Mouse (Mus musculus): Measurements from ENCODE around the gene Iqsec1. TPM values are rescaled to one million over a fixed set of nuclear protein-coding genes. Genes with fewer than 3 reads are reported as not detected.

Iqsec1 gene
- total and polyA plus RNA-seq, 2 experiments from 2014 or later: 29.0 to 175 TPM

- no peak for TF ChIP-seq CTCF (IDR thresholded peaks at IDR 0.05; ENCODE audit: low read depth)
- no peaks in the 10 kb centered on the region for H3K36me3 ChIP-seq (ENCODE audit: insufficient read depth, low read length)
- no peak for ATAC-seq
- peak overlapping the region; percentile 51 for H3K4me3 ChIP-seq (ENCODE audit: low read length)
- H3K4me1 ChIP-seq (ENCODE audit: insufficient read depth, low read length): peaks cover 66% of the 10 kb centered on the region
- H3K9ac ChIP-seq (replicated peaks; ENCODE audit: low read length): peak overlapping the region; percentile 61
- peak overlapping the region; percentile 72 for H3K4me2 ChIP-seq (ENCODE audit: low read depth, low read length)
- H3K27me3 ChIP-seq (ENCODE audit: insufficient read depth, low read length): no peaks in the 10 kb centered on the region
- WGBS: 42% methylated on average over 4 of the region's 4 CpGs
- H3K27ac ChIP-seq: peak overlapping the region; percentile 67
- DNase-seq (ENCODE audit: low spot score): no peak
- H3K9me3 ChIP-seq (ENCODE audit: low read length): no peaks in the 10 kb centered on the region
These were observed 273.1 kb downstream of the Iqsec1 start for GRCm38 (mm10) chr6:90715245-90715905.

GRCm38 (mm10) chr6:90713650-90714049, 274.8 kb downstream of the Iqsec1 start:
- peaks cover 57% of the 10 kb centered on the region for H3K4me1 ChIP-seq (ENCODE audit: insufficient read depth, low read length)
- WGBS: 30% methylated on average over 3 of the region's 3 CpGs
- TF ChIP-seq CTCF (IDR thresholded peaks at IDR 0.05; ENCODE audit: low read depth): no peak
- H3K4me2 ChIP-seq (ENCODE audit: low read depth, low read length): no peak overlapping the region
- no peaks in the 10 kb centered on the region for H3K9me3 ChIP-seq (ENCODE audit: low read length)
- peak overlapping the region; percentile 22; the same call in 1 of the 2 replicates for H3K27ac ChIP-seq
- H3K27me3 ChIP-seq (ENCODE audit: insufficient read depth, low read length): no peaks in the 10 kb centered on the region
- DNase-seq (ENCODE audit: low spot score): no peak
- H3K4me3 ChIP-seq (ENCODE audit: low read length): no peak overlapping the region
- no peak for ATAC-seq
- no peaks in the 10 kb centered on the region for H3K36me3 ChIP-seq (ENCODE audit: insufficient read depth, low read length)
- H3K9ac ChIP-seq (replicated peaks; ENCODE audit: low read length): no peak overlapping the region

- no peak for TF ChIP-seq CTCF (IDR thresholded peaks at IDR 0.05; ENCODE audit: low read depth)
- Histone ChIP-seq H3K27me3 (ENCODE audit: insufficient read depth, low read length) (no peaks in the 10 kb centered on the region), H3K27ac (peak overlapping the region; percentile 54; the same call in 1 of the 2 replicates), H3K4me1 (ENCODE audit: insufficient read depth, low read length) (peaks cover 58% of the 10 kb centered on the region), H3K9ac (replicated peaks; ENCODE audit: low read length) (no peak overlapping the region), H3K4me2 (ENCODE audit: low read depth, low read length) (0 out of 2 replicates have a peak overlapping the region, but pooled peaks have one; percentile 16), H3K4me3 (ENCODE audit: low read length) (no peak overlapping the region), H3K9me3 (ENCODE audit: low read length) (no peaks in the 10 kb centered on the region), H3K36me3 (ENCODE audit: insufficient read depth, low read length) (no peaks in the 10 kb centered on the region)
- peak; percentile 72 for DNase-seq (ENCODE audit: low spot score)
- 37% methylated on average over 8 of the region's 8 CpGs for WGBS
- peak; percentile 36; the same call in 1 of the 2 replicates for ATAC-seq
These were observed 275.7 kb downstream of the Iqsec1 start for GRCm38 (mm10) chr6:90712486-90713480.

GRCm38 (mm10) chr6:90712063-90712462, 276.4 kb downstream of the Iqsec1 start:
- H3K36me3 ChIP-seq (ENCODE audit: insufficient read depth, low read length): no peaks in the 10 kb centered on the region
- no peaks in the 10 kb centered on the region for H3K9me3 ChIP-seq (ENCODE audit: low read length)
- TF ChIP-seq CTCF (IDR thresholded peaks at IDR 0.05; ENCODE audit: low read depth): no peak
- H3K27ac ChIP-seq: peak overlapping the region; percentile 54; the same call in 1 of the 2 replicates
- no peaks in the 10 kb centered on the region for H3K27me3 ChIP-seq (ENCODE audit: insufficient read depth, low read length)
- no peak overlapping the region; the same call in 1 of the 2 replicates for H3K9ac ChIP-seq (replicated peaks; ENCODE audit: low read length)
- peaks cover 65% of the 10 kb centered on the region for H3K4me1 ChIP-seq (ENCODE audit: insufficient read depth, low read length)
- H3K4me3 ChIP-seq (ENCODE audit: low read length): no peak overlapping the region
- H3K4me2 ChIP-seq (ENCODE audit: low read depth, low read length): no peak overlapping the region
- DNase-seq (ENCODE audit: low spot score): no peak
- no peak for ATAC-seq
- WGBS: 47% methylated on average over 3 of the region's 3 CpGs

- peak; percentile 72 for DNase-seq (ENCODE audit: low spot score)
- 25% methylated on average over 12 of the region's 12 CpGs for WGBS
- H3K9me3 ChIP-seq (ENCODE audit: low read length): no peaks in the 10 kb centered on the region
- H3K27me3 ChIP-seq (ENCODE audit: insufficient read depth, low read length): no peaks in the 10 kb centered on the region
- no peak overlapping the region for H3K4me3 ChIP-seq (ENCODE audit: low read length)
- H3K4me1 ChIP-seq (ENCODE audit: insufficient read depth, low read length): peaks cover 66% of the 10 kb centered on the region
- no peak overlapping the region for H3K4me2 ChIP-seq (ENCODE audit: low read depth, low read length)
- no peak for ATAC-seq
- H3K9ac ChIP-seq (replicated peaks; ENCODE audit: low read length): no peak overlapping the region; the same call in 1 of the 2 replicates
- TF ChIP-seq CTCF (IDR thresholded peaks at IDR 0.05; ENCODE audit: low read depth): no peak
- H3K36me3 ChIP-seq (ENCODE audit: insufficient read depth, low read length): no peaks in the 10 kb centered on the region
- peak overlapping the region; percentile 54 for H3K27ac ChIP-seq
These were observed 276.9 kb downstream of the Iqsec1 start for GRCm38 (mm10) chr6:90711476-90712035.

- Histone ChIP-seq H3K27me3 (ENCODE audit: insufficient read depth, low read length) (no peaks in the 10 kb centered on the region), H3K36me3 (ENCODE audit: insufficient read depth, low read length) (no peaks in the 10 kb centered on the region), H3K4me1 (ENCODE audit: insufficient read depth, low read length) (peaks cover 59% of the 10 kb centered on the region), H3K9ac (replicated peaks; ENCODE audit: low read length) (no peak overlapping the region), H3K9me3 (ENCODE audit: low read length) (no peaks in the 10 kb centered on the region), H3K4me3 (ENCODE audit: low read length) (no peak overlapping the region), H3K4me2 (ENCODE audit: low read depth, low read length) (no peak overlapping the region), H3K27ac (0 out of 2 replicates have a peak overlapping the region, but pooled peaks have one; percentile 54)
- no peak for TF ChIP-seq CTCF (IDR thresholded peaks at IDR 0.05; ENCODE audit: low read depth)
- ATAC-seq (no peak), DNase-seq (ENCODE audit: low spot score) (no peak)
- WGBS: 84% methylated on average over 5 of the region's 5 CpGs
These were observed 277.7 kb downstream of the Iqsec1 start for GRCm38 (mm10) chr6:90710778-90711177.

All from hindbrain, postnatal 0 days (tissue).